Mouse (Mus musculus) lung, adult 18-20 months (tissue): ENCODE measurements at regions not wholly inside any gene's neighbourhood (a gene's known extent, or its start where the extent isn't known, plus 50 kb on each side); places are given as distances from the start of the nearest gene placed in this dataset.
A peak's percentile ranks its signal among the peaks of the same experiment; 100 is the strongest.

Experiments used
- DNase-seq, 2 experiments: peaks; one replicate each; pipeline ENCODE4 v3.0.0; 2022; ENCODE audit warnings: mixed read lengths in 2 of 2

DNA sequence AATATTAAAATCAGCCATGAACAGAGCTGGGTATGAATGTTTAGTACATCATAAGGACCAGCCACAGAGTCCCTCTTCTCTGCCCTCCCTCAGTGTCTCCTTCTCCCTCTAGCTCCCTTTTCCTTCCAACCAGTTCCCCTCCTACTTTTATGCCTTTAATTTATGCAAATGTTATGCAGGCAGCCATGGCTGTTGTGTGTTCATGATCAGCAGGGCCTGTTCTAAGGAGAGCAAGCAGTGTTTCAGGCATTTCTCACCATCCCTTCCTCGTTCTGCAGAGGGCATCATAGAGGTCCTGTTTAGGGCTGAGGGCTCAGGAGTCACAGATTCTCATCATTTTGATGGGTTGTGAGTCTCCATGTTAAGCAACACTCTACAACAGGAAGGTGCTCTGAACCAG lies 162.4 kb upstream of the Dkk2 start:
- no peak for DNase-seq

DNA sequence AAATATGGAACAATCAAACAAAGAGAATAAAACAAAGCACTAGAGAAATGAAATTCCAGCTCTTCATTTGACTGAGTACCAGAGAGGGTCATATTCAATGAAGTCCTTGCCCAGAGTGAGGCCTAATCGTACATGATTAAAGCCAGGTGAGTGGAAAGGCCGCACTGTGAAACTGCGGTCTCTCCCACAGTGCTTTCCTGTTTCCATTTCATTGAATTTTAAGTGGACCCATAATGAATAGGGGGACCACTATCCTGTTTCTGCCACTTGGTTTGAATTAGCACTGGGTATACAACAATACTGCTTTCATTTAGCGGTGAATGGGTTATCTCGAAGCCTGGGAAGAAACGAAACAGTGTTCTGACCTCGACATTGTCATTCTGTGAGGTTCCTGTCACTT lies 144.2 kb upstream of the Dkk2 start:
- DNase-seq = no peak

DNA sequence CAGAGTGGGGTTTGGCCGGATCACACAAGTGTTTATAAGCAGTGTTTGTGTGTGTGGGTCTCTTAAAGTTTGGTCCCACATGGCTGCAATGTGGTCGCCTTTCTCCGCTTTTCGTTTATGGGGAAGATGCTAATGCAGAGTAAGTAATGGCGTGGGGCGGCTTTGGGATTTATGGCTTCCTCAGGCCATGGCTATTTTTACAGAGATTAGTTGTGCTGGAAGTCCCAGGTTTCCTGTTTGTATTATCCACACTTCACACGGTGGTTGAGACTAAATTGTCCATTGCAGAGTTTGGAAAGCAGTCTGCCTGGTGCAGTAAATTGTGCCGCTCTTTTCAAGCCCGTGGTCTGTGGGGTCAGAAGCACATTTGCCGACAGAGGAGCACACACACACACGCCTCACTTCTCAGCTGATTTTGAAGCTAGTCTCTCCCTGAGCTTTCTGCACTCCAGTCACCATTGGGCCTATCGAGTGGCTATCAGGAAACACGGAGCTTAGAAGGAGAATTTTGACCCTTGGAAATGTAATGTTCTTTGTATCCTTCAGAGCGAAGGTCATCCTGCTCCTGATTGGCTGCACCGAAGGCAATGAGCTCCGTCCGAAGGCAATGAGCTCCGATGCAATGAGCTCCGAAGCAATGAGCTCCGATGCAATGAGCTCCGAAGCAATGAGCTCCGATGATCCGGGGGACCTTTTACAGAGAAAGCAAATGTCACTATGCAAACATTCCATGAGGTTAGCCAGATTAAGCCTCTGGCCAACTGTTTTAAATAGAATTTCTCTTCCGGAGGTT lies 142.9 kb upstream of the Dkk2 start:
- no peak for DNase-seq

DNA sequence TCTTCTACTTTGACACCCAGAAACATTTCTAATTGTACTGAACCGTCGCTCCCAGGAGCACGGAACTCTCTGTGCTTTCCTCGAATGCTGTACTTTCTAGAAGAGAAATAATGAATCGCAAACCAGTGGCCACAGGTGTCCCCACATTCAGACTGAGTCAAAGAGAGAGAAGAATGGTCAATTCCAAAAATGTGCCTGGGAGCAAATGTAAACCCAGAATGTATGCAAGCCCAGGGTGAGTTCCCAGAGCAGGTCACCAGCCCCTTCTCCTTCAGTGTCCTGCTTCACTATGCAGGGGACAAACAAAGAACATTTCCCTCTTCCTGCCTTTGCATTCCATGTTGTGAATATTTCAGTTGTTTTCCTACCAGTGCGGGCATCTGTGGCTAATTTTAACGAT lies 141.7 kb upstream of the Dkk2 start:
- no peak for DNase-seq

DNA sequence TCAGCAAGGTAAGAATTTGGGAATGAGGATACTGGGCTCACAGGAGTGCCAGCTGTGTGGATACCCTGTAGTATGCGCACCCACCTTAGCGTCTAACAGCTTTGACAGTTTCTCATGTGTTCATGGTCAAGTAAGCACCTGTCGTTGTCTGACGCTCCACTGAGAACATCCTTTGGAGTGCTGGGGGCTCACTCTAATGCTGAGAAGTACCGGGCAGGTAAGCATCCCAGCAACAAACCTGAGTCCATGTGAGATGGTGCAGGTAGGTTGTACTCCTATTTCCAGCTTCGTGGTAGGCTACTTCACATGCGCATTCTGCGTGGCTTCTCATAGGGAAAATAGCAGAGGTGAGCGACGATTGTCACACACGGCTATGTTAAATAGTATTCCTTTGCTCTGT lies 129.3 kb upstream of the Dkk2 start:
- no peak for DNase-seq

DNA sequence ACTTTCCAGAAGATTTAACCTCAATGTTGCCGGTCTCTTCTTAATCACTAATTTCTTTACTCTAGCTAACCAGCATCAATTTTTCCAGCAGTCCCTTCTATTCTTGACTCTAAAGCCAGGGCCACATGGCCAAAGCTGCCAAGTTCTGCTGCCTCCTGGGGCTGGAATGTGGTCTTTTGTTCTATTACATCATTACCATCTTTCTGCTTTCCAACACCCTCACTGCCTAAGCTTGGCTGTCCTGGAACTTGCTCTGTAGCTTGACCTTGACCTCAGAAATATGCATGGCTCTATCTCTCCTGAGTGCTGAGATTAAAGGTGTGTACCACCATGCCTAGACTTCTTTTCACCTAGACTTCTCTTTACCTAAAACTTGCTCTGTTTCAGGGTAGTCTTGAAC lies 124.5 kb upstream of the Dkk2 start:
- no peak for DNase-seq

DNA sequence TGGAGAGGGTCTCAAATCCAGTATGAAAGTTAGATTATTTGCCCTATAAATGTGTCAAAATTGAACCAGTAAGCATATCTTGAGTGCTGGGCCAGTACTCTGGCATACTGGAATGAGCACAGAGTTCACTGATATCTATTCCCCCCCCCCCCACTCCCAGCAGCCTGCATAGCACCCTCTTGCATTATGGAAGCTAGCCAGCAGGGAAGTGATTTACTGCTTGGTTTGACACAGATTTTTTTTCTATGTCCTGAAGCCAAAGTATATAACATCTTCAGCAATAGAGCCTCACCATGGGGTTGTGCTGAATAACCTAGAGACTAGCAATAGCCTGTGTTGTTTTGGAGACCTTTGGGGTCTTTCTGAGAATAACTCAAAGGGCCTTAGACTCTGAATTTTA lies 123.5 kb upstream of the Dkk2 start:
- DNase-seq = no peak

DNA sequence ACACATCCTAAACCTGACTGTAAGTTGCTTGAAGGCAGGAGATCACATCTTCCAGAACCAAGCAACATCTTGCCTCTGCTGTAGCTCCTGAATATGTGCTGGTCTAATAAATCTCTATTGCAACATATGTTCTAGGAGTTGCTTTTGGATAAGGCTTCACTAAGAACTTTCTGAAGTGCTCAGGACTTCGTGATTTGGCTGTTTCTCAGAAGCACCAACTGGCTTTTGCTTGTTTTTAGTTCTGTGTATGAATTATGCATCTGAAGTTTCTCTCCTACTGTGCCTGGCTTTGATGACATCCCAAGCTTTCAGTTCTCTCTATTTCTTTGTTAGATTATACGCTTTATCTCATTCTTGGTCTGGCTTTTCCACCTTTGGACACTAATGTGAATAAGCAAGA lies 122.2 kb upstream of the Dkk2 start:
- no peak for DNase-seq

DNA sequence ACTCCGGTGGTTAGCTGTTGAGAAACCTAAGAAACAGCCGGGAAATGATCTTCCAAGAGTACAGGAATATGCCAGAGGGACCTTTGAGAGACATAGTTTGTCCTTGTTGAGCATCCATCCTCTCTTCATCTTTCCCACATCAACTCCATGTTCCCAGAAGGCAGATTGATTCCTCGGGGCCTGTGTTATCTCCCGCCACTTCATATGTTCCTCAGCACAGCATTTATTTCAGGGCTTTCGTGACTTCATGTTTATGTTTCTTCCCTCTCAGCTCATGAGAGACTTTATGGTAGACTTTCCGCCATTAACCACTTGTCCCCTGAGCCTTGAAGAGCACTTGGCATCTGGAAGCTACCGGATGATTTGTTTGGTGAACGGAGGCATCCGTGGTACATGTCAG lies 120.1 kb upstream of the Dkk2 start:
- no peak for DNase-seq

DNA sequence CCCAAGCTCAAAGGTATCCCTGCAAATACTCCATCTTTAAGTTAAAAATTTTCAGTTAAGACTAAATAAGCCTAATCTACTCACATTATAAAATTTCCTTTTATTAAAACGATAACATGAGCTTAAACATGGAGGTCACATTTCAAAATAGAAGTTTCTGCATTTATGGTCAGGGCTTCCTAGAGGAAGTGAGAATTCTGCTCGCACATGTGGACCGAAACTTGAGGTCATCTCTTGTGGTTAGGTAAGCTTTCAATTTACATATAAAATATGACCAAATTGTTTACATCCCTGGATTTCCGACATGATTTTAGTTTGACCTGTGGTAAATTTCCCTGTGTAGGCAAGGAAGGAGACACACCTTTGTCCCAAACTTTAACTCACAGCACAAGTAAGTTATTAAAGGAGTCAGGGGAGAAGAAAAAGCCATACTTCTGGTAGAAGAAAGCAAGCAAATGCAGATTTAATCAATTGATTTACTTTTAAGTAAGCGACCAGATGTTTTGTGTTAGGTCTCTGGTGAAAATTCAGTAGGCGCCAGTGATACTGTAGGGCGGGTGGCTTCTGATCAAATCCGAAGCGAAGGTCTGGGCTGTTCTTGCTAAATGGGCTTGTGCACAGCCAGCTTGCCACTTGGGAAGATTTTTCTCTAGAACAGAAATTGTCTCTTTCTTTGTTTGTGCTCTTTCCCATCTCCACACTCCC lies 119.5 kb upstream of the Dkk2 start:
- DNase-seq = no peak

DNA sequence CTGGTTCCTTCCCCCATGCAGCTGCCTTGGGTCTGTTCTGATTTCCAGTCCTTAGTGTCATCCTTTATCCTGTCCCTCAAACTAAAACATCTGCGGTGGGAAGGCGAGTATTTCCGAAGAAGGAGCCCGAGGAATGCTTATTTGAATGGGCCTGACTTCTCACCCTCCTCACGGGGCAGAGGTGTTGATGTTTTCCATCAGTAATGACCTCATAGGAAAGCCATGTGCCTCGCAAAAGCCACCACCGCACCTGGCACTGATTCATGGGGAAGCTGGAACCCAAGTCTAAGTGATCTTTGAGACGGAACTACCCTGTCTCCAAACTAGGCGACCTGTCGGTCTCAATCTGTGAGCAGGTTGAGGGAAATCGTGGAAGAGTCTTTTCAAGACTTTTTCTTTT lies 117.8 kb upstream of the Dkk2 start:
- no peak for DNase-seq

DNA sequence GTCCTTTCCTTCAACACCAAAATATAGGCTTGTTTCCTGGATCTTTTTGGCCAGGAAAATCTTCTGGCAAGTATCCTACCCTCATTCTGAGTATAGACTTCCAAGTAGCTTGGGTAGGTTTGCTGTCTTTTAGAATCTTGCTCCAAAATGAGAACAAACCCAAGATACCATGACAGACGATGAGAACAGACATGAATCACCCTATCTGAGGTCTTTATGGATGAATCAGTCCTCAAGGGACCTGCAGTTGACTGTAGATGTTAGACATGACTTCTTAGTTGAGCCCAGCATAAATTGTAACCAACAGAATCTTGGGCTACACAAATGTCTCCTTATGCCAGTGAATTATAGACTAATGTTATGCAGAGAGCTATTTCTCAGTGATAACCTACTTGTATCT lies 114.3 kb upstream of the Dkk2 start:
- no peak for DNase-seq

DNA sequence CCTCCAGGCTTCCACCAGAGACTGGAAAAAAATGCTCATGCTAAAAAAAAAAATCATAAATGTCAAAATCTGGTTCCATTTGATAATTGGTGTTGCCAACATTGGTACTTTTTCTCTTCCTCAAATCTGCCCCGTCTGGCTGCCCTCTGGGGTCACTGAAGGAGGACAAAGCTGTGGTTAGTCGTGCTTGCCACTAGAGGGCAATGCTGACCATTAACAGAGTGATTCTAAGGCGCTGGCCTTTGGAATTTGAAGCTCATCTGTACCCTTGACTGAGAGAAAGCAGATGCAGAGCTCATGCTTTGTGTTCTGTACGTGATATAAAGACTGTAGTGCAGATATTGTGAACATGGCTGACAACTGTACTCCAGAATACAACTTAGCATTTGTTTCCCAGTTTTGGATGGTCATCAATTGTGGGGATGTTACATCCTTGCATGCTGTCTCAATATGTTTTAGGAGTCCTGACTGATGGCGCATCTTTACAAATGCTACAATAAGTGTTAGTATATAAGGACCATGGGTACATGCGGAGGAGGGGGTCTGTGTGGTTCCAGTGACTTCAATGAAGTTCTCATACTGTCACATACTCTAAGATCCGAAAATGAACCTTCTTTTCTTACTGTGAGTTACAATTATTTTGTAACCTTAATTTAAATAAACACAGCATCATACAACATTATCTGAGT lies 109.0 kb upstream of the Dkk2 start:
- DNase-seq = peak; percentile 7 to 27

DNA sequence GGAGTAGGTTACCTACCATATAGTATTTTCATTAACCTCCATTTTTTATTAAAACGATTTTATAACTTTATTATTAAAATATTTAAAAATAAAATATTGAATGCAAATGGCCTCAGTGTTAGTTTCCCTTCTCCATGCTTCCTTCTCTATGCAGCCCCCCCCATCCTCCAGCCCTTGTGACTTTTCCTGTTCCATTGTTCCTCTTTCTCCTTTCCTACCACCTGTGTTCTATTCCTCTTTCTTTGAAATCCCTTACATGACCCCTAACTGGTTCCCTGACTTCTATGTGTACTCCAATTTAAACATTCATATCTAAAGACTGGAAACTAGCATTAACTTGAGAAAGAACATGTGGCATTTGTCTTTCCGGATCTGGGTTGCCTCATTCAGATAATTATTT lies 101.8 kb upstream of the Dkk2 start:
- DNase-seq = no peak

DNA sequence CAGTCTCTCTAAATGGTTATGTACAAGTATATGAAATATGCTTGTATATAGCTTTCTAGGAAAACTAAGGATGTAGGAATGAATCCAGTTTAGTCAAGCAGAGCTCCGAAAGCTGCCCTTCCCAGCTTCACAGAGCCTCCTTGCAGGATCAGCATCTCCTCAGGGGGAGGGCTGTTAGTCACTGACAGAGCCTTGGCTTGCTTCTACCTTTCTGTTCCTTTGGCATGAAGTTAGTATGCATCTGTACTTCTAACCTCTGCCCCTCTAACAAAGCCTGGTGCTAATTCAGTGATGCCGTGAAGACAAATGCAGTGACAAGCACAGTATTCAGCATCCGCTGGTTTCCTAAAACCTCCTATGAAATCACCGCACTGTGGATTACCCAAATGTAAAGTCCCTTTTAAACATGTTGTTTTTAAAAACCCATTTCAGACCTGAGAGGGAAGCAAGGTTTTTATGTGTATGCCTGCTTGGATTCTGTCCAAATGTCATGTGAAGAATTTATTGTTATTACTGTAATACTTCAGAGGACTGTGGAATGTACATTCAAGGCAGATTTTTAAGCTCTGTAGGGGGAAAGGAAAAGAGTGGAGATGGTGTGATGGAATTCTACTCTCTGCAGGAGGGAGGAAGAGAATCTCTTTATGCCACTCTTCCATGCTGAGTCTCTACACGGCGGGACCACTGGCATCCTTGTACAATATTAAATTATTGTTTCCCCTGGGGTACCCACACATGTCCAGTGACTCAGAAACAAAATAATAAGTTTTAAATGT lies 86.1 kb upstream of the Dkk2 start:
- DNase-seq = no peak

DNA sequence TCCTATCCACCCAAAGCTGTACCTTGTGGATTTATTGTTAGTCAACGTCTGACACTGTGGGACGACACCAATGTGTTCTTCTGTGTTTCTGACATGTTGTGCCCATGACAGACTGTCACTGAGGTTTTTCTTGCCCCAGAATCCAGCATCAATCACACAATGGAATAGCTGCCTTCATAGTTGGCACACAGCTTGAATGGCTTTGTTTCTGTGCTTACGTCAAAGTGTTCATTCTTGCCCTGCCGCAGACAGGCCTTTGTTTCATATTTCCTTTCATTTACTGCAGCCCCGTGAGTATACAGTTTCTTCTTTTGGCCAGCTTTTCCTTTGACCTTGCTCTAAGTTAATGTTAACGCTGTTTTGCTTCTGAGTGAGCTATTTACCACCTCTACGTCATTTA lies 78.9 kb upstream of the Dkk2 start:
- DNase-seq = no peak

DNA sequence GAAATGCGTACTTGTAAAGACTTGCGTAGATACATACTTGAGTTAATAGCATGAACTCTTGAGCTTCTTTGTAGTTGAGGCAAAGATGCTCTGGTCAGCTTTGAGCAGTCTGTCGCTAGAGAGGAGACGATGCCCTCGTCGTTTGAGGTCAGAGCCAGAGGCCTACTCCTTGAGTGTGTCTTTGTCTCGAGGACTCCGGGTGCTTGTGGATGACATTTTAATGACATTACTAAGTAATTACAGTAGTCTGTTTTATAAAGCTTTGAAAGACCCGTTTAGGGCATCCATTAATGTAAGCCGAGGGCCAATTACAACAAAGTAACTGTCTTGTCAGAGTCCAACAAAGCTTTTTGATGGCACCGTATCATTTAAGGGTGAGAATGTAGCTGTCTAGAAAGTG lies 78.2 kb upstream of the Dkk2 start:
- no peak for DNase-seq

DNA sequence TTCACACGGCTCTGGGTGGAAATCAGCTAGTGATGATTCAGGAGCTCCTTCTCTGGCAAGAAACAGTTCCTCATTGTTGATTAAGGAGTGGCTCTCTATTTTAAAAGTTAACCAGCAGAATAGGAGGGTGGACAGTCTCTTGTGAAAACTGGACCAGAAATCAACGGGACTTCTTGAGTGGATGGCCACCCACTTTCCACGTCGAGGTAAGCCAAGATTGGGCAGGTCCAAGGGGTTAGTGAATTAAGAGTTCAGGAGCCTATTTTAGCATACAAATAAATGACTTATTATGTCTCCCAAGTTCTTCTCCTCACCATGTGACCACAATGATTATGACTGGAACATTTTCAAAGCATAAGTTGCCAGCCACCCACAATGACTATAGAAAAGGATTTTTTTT lies 77.7 kb upstream of the Dkk2 start:
- no peak for DNase-seq

DNA sequence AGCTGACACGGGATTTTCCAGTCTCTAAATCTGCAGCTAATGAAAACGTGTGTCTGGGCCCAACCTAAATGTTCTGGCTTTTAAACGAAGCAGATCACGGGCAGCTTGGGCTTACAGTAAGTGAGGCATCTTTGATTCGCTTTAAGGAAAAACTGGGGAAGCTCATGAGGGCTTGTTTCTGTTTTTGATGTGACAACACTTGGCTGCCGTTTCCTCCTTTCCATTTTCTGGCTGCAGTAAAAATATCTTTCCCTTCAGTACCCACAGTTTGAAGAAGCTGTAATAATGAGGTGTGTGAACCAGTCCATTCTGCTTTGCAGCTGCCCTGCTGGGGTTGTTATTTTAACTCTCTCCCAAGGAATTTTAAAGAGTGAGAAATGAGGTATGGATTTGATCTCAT lies 69.9 kb upstream of the Dkk2 start:
- no peak for DNase-seq

DNA sequence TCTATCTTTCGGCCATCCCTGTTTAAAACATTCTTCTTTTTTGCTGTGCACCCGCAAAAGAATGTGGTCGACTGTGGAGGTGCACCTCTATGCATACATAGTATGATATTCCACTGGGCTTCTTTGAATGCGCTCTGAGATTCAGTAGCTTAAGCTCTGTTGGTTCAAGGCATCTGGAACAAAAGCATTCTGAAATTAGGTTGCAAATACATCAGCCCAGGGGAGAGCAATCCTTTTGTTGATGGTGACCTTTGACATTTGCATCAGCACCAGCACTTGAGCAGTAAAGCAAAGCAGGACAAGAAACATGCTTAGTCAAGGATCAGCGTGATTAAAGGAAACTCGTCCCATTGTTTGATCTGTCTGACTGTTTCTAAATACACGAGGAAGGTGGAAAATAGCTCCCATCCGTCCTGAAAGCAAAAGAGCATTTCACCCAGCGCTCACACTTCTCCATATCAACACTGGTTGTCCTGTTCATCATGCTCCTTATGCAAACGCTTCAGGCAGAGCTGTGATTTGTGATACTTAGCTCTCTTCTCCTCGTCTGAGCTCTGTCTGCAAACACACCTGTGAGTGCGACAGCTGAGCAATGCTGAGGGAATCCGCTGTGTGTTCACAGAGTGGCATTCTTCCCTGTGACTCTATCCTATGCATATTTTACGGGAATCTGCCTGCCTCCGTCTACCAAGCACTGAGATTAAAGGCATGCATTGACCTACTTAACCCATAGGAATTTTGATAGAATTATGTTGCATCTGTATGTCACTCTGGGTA lies 67.4 kb upstream of the Dkk2 start:
- no peak for DNase-seq

DNA sequence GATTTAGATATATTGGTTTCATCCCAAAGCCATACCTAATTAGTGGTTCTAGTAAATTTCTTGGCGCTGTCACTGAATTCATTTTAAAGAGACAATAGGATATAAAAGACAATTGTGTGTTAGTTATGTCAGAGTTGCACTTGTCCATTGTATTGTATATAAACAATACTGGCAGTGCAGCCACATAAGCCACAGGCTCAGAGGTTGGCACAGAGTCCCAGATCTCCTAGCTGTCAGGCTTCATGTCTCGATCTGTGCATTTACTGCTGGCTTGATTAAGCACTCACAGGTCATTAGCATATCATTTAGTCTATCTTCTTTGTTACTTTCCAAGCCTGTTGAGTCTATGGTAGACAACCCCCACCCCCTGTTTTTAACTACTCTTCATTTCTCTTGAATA lies 66.6 kb upstream of the Dkk2 start:
- no peak for DNase-seq

DNA sequence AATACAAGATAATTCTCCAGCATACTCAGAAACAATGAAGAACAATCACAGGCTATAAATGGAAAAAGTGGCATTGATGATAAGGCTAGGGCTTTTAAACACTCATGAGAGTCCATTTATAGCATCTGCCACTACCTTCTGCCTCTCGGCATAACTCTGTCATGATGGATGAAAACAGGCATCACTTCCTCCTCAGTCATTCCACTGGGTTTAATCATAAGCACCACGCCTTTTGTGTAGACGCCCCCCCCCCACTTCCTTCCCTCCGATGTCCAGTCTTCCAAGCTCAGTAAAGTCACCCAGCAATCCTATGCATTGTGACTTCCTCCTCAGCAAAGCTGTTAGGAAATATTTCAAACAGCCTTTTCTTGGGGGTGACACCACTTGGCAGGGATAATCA lies 63.1 kb upstream of the Dkk2 start:
- no peak for DNase-seq

DNA sequence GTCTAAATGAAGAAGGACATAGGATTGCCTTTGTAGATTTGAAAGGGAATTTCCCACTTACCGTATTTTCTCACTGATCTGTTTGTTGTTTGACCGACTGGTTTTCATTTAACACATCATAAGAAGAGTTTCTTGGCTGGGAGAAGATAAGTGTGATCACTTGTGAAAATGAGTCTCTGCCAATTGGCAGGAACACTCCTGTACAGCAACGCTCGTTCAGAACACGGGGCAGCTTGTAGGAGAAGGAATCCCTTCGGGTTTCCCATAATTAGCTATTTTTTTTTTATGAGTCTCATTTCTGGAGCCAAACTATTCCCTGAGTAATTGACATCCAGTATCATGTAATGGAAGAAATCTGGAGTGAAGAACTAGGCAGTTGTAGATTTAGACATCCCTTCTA lies 61.8 kb upstream of the Dkk2 start:
- DNase-seq = no peak
